Mouse (Mus musculus): ENCODE measurements around the gene Ccdc33. TPM values are rescaled to one million over a fixed set of nuclear protein-coding genes. Genes with fewer than 3 reads are reported as not detected.

Ccdc33 gene
- polyA plus RNA-seq, 1 experiment from 2014 or later = 0.08 TPM

- no peaks in the 10 kb centered on the region for H3K36me3 ChIP-seq (ENCODE audit: control insufficient read depth, insufficient read depth, low read length)
- peaks cover 6% of the 10 kb centered on the region; the same call in 1 of the 2 replicates for H3K4me1 ChIP-seq (ENCODE audit: control insufficient read depth, insufficient read depth, low read length)
- ATAC-seq (ENCODE audit: insufficient read depth, low FRiP score, low TSS enrichment) (no peak), DNase-seq (ENCODE audit: low spot score) (no peak)
- no peak overlapping the region for H3K27ac ChIP-seq (ENCODE audit: low read depth, low read length)
- no peak overlapping the region for H3K4me2 ChIP-seq (ENCODE audit: low read depth)
- 85% methylated on average over 6 of the region's 6 CpGs for WGBS
- H3K9me3 ChIP-seq (ENCODE audit: control insufficient read depth, low read length) = no peaks in the 10 kb centered on the region
- no peak overlapping the region for H3K9ac ChIP-seq (ENCODE audit: low read length)
- H3K4me3 ChIP-seq (ENCODE audit: low read depth, low read length) = no peak overlapping the region
- H3K27me3 ChIP-seq (ENCODE audit: control insufficient read depth, insufficient read depth, low read length) = 0 out of 2 replicates have a peak, but pooled peaks cover 3% of the 10 kb centered on the region
These were observed 22.6 kb downstream of the Ccdc33 start for GRCm38 (mm10) chr9:58095977-58096376.

GRCm38 (mm10) chr9:58093776-58094175 is 24.8 kb downstream of the Ccdc33 start:
- H3K27ac ChIP-seq (ENCODE audit: low read depth, low read length) = no peak overlapping the region
- ATAC-seq (ENCODE audit: insufficient read depth, low FRiP score, low TSS enrichment) (no peak), DNase-seq (ENCODE audit: low spot score) (no peak)
- 0 out of 2 replicates have a peak, but pooled peaks cover 3% of the 10 kb centered on the region for H3K27me3 ChIP-seq (ENCODE audit: control insufficient read depth, insufficient read depth, low read length)
- H3K4me2 ChIP-seq (ENCODE audit: low read depth) = no peak overlapping the region
- H3K4me3 ChIP-seq (ENCODE audit: low read depth, low read length) = no peak overlapping the region
- H3K9ac ChIP-seq (ENCODE audit: low read length) = no peak overlapping the region
- H3K36me3 ChIP-seq (ENCODE audit: control insufficient read depth, insufficient read depth, low read length) = no peaks in the 10 kb centered on the region
- H3K4me1 ChIP-seq (ENCODE audit: control insufficient read depth, insufficient read depth, low read length) = peaks cover 6% of the 10 kb centered on the region; the same call in 1 of the 2 replicates
- 84% methylated on average over 3 of the region's 3 CpGs for WGBS
- no peaks in the 10 kb centered on the region for H3K9me3 ChIP-seq (ENCODE audit: control insufficient read depth, low read length)

GRCm38 (mm10) chr9:58092581-58093269 is 25.9 kb downstream of the Ccdc33 start:
- Histone ChIP-seq H3K9ac (ENCODE audit: low read length) (no peak overlapping the region), H3K4me1 (ENCODE audit: control insufficient read depth, insufficient read depth, low read length) (peaks cover 6% of the 10 kb centered on the region; the same call in 1 of the 2 replicates), H3K9me3 (ENCODE audit: control insufficient read depth, low read length) (no peaks in the 10 kb centered on the region), H3K27ac (ENCODE audit: low read depth, low read length) (no peak overlapping the region), H3K4me2 (ENCODE audit: low read depth) (no peak overlapping the region), H3K4me3 (ENCODE audit: low read depth, low read length) (no peak overlapping the region), H3K36me3 (ENCODE audit: control insufficient read depth, insufficient read depth, low read length) (no peaks in the 10 kb centered on the region), H3K27me3 (ENCODE audit: control insufficient read depth, insufficient read depth, low read length) (0 out of 2 replicates have a peak, but pooled peaks cover 3% of the 10 kb centered on the region)
- DNase-seq (ENCODE audit: low spot score) (no peak), ATAC-seq (ENCODE audit: insufficient read depth, low FRiP score, low TSS enrichment) (no peak)
- WGBS = 70% methylated on average over 7 of the region's 7 CpGs

GRCm38 (mm10) chr9:58091623-58092425 is 26.8 kb downstream of the Ccdc33 start:
- 0 out of 2 replicates have a peak, but pooled peaks cover 3% of the 10 kb centered on the region for H3K27me3 ChIP-seq (ENCODE audit: control insufficient read depth, insufficient read depth, low read length)
- no peaks in the 10 kb centered on the region for H3K36me3 ChIP-seq (ENCODE audit: control insufficient read depth, insufficient read depth, low read length)
- no peaks in the 10 kb centered on the region for H3K9me3 ChIP-seq (ENCODE audit: control insufficient read depth, low read length)
- no peak overlapping the region for H3K9ac ChIP-seq (ENCODE audit: low read length)
- WGBS = 50% methylated on average over 4 of the region's 4 CpGs
- no peak overlapping the region for H3K4me2 ChIP-seq (ENCODE audit: low read depth)
- no peak overlapping the region for H3K4me3 ChIP-seq (ENCODE audit: low read depth, low read length)
- H3K27ac ChIP-seq (ENCODE audit: low read depth, low read length) = no peak overlapping the region
- no peak for DNase-seq (ENCODE audit: low spot score)
- H3K4me1 ChIP-seq (ENCODE audit: control insufficient read depth, insufficient read depth, low read length) = peaks cover 6% of the 10 kb centered on the region; the same call in 1 of the 2 replicates
- no peak for ATAC-seq (ENCODE audit: insufficient read depth, low FRiP score, low TSS enrichment)

GRCm38 (mm10) chr9:58087277-58087998 is 31.2 kb downstream of the Ccdc33 start:
- no peak overlapping the region for H3K4me3 ChIP-seq (ENCODE audit: low read depth, low read length)
- ATAC-seq (ENCODE audit: insufficient read depth, low FRiP score, low TSS enrichment) (no peak), DNase-seq (ENCODE audit: low spot score) (no peak)
- H3K9me3 ChIP-seq (ENCODE audit: control insufficient read depth, low read length) = no peaks in the 10 kb centered on the region
- H3K4me1 ChIP-seq (ENCODE audit: control insufficient read depth, insufficient read depth, low read length) = peaks cover 15% of the 10 kb centered on the region
- H3K27me3 ChIP-seq (ENCODE audit: control insufficient read depth, insufficient read depth, low read length) = no peaks in the 10 kb centered on the region
- no peak overlapping the region for H3K27ac ChIP-seq (ENCODE audit: low read depth, low read length)
- H3K9ac ChIP-seq (ENCODE audit: low read length) = no peak overlapping the region
- WGBS = 52% methylated on average over 7 of the region's 7 CpGs
- no peaks in the 10 kb centered on the region for H3K36me3 ChIP-seq (ENCODE audit: control insufficient read depth, insufficient read depth, low read length)
- H3K4me2 ChIP-seq (ENCODE audit: low read depth) = no peak overlapping the region

- H3K27ac ChIP-seq (ENCODE audit: low read depth, low read length) = no peak overlapping the region
- H3K4me1 ChIP-seq (ENCODE audit: control insufficient read depth, insufficient read depth, low read length) = peaks cover 12% of the 10 kb centered on the region
- DNase-seq (ENCODE audit: low spot score) (no peak), ATAC-seq (ENCODE audit: insufficient read depth, low FRiP score, low TSS enrichment) (no peak)
- no peak overlapping the region for H3K9ac ChIP-seq (ENCODE audit: low read length)
- H3K4me3 ChIP-seq (ENCODE audit: low read depth, low read length) = no peak overlapping the region
- no peaks in the 10 kb centered on the region for H3K36me3 ChIP-seq (ENCODE audit: control insufficient read depth, insufficient read depth, low read length)
- 54% methylated on average over 7 of the region's 7 CpGs for WGBS
- no peaks in the 10 kb centered on the region for H3K9me3 ChIP-seq (ENCODE audit: control insufficient read depth, low read length)
- H3K27me3 ChIP-seq (ENCODE audit: control insufficient read depth, insufficient read depth, low read length) = no peaks in the 10 kb centered on the region
- H3K4me2 ChIP-seq (ENCODE audit: low read depth) = no peak overlapping the region
These were observed 31.8 kb downstream of the Ccdc33 start for GRCm38 (mm10) chr9:58086861-58087260.

GRCm38 (mm10) chr9:58086203-58086602 is 32.4 kb downstream of the Ccdc33 start:
- ATAC-seq (ENCODE audit: insufficient read depth, low FRiP score, low TSS enrichment) (no peak), DNase-seq (ENCODE audit: low spot score) (no peak)
- Histone ChIP-seq H3K9me3 (ENCODE audit: control insufficient read depth, low read length) (no peaks in the 10 kb centered on the region), H3K9ac (ENCODE audit: low read length) (no peak overlapping the region), H3K27me3 (ENCODE audit: control insufficient read depth, insufficient read depth, low read length) (no peaks in the 10 kb centered on the region), H3K4me3 (ENCODE audit: low read depth, low read length) (no peak overlapping the region), H3K4me2 (ENCODE audit: low read depth) (no peak overlapping the region), H3K4me1 (ENCODE audit: control insufficient read depth, insufficient read depth, low read length) (peaks cover 9% of the 10 kb centered on the region), H3K27ac (ENCODE audit: low read depth, low read length) (no peak overlapping the region), H3K36me3 (ENCODE audit: control insufficient read depth, insufficient read depth, low read length) (no peaks in the 10 kb centered on the region)
- 34% methylated on average over 9 of the region's 9 CpGs for WGBS

- Histone ChIP-seq H3K4me1 (ENCODE audit: control insufficient read depth, insufficient read depth, low read length) (peaks cover 12% of the 10 kb centered on the region), H3K27me3 (ENCODE audit: control insufficient read depth, insufficient read depth, low read length) (no peaks in the 10 kb centered on the region), H3K9me3 (ENCODE audit: control insufficient read depth, low read length) (no peaks in the 10 kb centered on the region), H3K36me3 (ENCODE audit: control insufficient read depth, insufficient read depth, low read length) (no peaks in the 10 kb centered on the region), H3K4me2 (ENCODE audit: low read depth) (no peak overlapping the region), H3K9ac (ENCODE audit: low read length) (no peak overlapping the region), H3K4me3 (ENCODE audit: low read depth, low read length) (no peak overlapping the region), H3K27ac (ENCODE audit: low read depth, low read length) (no peak overlapping the region)
- no peak for DNase-seq (ENCODE audit: low spot score)
- 14% methylated on average over 2 of the region's 2 CpGs for WGBS
- no peak for ATAC-seq (ENCODE audit: insufficient read depth, low FRiP score, low TSS enrichment)
These were observed 33.5 kb downstream of the Ccdc33 start for GRCm38 (mm10) chr9:58085074-58085473.

Measured in neural tube, embryonic 11.5 days (tissue).